Mouse (Mus musculus): Measurements from ENCODE around the gene Med27.

The Med27 gene

DNA sequence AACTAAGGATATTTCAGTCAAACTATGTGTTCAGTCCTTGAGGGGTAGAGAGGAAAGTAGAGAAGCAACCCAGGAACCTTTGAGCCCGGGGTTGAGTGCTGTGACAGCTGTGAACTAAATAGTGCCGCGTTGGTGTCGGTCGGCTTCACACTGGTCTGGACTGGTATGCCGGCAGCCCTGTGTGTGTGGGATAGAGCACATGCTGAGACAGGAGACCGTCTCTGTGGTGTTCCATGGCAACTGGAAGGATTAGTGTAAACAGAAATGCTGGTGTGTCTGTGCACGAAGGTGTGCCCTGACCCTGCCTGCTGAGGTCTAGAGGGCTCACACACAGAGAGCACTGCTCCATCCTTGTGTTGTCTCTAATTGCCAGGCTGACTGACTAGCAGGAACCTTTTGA, 135.2 kb downstream of the Med27 start:
- DNase-seq = no peak

DNA sequence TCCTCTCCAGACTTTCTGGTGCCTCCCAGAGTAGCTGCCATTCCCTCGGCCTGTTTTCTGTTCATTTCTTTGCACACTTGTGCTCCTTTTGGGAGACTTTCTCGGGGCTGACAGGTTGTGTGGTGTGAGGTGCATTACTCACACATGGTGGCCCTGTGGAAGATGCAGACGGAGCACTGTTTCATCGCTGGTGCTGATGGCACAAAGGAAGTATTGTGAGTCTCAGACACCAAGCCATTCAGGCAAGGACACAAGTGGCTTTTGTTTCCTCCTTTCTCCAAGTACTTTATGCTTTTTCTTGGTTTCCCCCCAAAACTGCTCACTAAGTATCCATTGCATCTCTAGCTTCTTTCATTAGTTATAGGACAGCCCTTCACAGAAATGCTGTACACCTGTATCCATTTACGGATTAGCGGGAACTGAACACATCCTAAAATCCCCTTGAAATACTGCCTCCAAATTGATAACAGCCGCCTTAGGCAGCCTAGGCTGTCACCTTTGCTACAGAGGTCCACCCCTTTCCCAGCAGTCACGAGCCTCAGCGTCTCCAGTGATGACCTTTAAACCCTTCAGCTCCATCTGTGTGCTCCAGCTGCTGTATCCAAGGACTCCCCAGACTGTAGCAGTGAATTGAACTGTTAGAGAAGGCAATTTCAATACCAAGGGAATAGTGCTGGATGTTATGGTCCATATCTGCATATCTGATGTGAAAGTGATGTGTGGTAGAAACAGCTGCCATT, 136.5 kb downstream of the Med27 start:
- peak; percentile 42 for DNase-seq

GRCm38 (mm10) chr2:29485519-29485918, 138.9 kb downstream of the Med27 start:
- no peak for DNase-seq

DNA sequence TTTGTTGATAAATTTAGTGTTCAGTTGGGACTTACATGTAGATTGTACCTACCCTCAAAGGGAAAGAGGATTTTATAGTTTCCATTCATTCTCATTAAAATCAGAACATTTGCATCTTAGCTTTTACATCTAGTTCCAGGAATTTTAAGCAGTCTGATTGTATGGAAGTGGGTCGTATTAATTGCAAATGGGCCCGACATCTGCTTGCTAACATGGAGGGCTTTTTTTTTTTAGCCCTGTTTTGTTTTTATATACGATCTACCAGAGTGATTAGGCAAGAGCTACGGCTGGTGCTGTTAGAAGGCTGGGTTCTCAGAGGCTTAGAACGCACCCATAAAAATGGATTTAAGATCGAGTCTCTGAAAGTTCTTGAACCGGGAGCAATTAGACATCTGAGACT, 139.9 kb downstream of the Med27 start:
- no peak for DNase-seq

DNA sequence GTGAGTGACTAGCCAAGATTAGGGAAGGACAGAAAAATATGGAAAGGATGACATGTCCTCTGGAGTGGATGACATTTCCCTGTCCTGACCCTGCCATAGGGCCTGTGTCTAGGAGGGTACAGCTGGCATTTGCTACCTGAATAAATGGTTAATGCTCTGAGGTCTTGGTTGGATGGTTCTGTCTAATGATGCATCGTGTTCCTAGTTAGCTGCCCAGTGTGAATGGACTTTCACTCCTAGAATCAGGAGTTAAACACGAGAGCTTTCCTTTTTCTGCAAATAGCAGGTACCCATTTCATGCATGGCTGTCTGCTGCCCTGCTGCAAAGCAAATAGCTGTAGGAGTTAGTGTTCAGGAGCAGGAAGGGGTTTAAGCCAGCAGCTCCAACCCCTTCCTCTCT, 141.0 kb downstream of the Med27 start:
- DNase-seq = no peak

DNA sequence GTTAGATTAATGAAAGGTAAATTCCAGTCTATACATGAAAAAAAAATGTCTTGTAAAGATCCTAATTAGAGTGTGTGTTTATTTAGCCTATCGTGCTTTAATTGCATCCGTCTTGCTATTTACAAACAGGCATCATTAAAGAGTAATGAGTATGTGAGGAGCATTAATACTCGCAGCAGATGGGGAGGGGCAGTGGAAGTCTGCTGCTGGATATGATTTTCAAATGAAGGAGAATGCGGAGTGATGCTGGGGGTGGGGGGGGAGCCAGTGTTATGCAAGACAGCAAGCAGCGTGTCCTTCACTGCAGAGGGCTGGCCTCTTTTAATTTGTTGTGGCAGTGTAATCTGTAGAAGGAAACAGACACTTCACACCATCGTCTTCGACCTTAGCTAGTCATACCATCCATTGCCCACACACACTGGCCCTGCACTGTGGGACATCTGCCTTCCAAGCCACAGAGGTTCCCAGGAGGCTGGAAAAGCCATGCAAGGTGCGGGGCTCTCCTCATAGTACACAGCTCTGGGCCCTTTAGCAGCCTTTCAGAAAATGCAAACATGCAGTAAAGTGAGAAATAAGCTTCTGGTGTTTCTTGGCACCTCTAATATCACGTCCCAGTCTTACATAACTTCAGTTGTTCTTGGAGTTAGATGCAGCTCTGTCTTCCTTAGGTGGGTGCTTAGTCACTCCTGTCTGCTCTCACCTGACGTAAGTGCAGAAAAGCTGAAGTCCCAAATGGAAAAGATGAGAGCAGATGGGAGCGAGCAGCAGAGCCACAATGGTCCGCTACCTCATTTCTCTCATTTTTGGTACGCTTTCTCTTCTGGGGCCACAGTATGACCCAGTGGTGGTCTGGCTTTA, 142.0 kb downstream of the Med27 start:
- no peak for DNase-seq

- DNase-seq = no peak
Measured at GRCm38 (mm10) chr2:29491656-29492055, 145.0 kb downstream of the Med27 start.

- DNase-seq = no peak
Measured at GRCm38 (mm10) chr2:29493396-29494031, 146.9 kb downstream of the Med27 start.

DNA sequence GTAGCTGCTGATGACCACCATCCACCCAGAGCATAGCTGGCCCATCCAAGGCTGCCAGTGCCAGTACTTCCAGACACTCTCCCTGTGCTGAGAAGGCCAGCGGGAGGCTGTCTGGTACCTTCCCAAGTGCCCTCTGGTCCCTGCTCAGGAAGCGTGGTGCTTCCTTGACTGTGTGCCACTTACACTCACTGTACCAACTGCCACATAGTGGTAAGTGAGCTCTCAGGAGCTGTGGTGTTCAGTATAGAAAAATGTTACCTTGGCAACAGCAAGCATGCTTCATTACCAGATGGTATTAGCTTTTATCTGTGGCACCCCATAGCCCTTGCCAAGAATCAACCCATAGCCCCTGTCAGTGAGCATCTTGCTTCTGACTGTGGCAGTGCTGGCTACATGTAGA, 148.7 kb downstream of the Med27 start:
- DNase-seq = peak; percentile 79

DNA sequence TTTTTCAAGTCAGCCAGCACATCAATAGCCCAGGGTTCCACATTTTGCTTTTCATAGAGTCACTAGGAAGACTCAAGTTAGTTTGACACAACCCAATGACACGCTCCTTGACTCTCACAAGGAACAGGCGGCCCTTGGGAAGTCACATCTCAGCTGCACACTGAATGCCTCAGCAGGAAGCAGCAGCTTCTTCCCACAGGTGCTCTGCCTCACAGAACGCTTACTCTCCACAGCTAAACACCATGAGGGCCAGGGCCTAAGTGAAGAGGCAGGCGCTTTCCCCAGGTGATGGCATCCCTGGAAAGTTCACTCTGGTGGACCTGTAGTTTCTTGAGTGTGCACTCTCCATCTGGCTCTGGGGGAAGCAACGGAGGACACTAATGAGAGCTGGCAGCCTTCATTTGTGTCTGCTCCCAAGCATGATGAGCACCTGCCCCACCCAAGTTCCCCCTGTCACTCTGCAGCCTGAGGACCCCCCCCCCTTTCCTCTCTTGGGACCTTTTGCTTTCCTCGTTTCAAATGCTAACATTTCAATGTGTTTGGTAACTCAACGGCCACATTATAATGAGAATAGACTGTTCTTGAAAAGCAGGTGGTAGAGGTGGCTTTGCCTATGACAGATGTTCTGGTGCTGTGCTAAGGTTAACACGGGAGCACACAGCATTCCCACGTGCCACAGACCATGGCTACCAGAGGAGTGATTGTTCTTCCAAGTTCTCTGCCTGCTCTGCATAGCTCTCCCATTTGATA, 154.2 kb downstream of the Med27 start:
- no peak for DNase-seq

DNA sequence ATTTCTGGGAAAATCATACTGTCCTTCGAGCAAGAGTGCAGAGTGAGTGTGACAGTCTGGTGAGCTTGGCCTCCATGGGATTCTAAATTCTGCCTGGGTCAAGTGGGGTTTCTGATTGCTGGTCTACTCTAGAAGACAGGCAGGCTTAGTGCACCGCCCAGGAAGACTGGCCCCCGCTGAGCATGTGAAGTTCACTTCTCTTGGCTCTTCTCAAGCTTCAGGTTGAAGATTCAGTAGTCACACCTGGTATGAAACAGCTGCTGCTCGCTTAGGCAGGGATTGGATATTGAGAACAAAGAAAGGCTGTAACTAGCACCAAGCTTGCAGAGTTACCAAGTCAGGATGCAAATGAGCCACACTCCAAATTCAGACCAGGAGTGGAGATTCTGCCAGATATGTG, 154.8 kb downstream of the Med27 start:
- no peak for DNase-seq

DNA sequence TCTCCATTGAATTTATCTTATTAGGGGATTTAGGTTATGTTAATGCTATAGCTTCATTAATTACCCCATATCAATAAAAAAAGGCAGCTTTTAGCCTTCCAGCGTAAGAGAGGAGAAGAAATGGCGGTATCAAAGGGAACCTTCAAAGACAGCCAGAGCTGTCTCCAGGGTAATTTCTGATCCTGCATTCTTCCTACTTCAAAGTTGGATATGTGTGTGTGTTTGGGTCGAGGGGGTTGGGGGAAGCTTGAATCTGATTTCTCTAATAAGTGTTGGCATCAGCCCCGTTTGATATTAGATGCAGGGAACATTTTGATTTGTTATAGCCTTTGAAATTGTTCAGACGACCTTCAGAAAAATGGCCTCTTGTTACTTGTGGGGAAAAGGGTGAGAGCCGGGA, 158.2 kb downstream of the Med27 start:
- DNase-seq = no peak

GRCm38 (mm10) chr2:29506411-29506810, 159.8 kb downstream of the Med27 start:
- DNase-seq = no peak

- no peak for DNase-seq
Measured at GRCm38 (mm10) chr2:29513131-29513530, 166.5 kb downstream of the Med27 start.

DNA sequence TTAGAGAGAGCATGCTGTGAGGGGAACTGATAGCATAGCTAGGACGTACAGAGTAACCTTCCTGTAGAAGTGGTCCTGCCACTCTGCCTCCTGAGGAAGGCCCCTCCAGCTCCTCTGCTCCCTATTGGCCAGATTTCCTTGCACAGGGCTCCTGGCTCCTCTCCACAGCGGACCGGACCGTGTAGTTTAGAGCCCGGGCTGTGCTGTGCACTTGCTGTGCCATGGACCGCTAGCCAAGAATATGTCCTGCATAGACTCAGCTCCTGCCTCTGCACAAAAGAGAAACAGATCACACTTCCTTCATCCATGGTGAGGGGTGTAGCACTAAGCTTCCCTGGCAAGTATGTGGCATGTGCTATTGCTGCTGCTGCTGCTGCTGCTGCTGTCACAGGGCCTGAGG, 168.2 kb downstream of the Med27 start:
- no peak for DNase-seq

- no peak for DNase-seq
Measured at GRCm38 (mm10) chr2:29515831-29516447, 169.3 kb downstream of the Med27 start.

DNA sequence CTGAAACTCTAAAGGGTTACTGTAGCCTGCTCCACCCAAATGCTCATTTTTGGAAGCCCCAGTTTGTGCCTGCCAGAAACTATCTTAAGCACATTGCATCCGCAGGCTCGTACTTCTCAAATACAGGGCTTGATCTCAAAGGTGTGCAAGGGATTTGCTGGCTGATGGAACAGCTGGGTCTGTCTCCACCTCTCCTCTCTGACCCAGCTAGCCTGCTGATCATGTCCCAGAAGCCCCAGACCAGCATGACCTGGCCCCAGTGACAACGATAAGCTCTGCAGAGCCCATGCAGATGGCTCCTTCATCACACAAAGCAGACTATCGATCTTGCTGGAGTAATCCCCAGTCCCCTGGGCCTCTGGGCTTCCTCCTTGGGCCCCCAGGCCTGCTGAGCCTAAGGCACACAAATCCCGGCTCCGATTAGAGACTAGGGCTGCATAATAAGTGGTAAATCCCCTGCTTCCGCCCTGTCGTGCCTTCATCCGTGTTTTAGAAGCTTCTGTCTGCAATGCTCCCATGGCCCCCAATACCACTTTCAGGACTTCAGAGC, 170.1 kb downstream of the Med27 start:
- DNase-seq = no peak

GRCm38 (mm10) chr2:29519402-29519801, 172.8 kb downstream of the Med27 start:
- DNase-seq = no peak

DNA sequence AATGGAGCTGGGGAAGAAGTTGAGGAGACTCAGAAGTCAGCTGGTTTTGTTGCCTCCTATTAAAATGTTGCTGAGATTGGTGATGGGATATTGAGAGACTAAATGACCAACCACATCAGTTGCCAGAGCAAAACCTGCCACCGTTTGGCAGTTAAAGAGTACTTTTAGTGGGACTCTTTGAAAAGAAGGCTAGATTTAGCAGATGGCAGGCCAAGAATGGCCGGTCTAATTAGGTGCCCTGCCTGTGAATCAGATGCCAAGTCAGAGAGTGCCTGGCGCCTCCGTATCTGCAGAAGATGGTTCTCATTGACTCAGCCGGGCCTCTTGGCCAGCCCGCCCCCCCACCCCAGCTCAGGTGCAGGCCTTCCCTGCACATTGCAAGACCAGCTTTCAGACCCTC, 173.6 kb downstream of the Med27 start:
- DNase-seq = no peak

GRCm38 (mm10) chr2:29521486-29521885, 174.9 kb downstream of the Med27 start:
- no peak for DNase-seq

DNA sequence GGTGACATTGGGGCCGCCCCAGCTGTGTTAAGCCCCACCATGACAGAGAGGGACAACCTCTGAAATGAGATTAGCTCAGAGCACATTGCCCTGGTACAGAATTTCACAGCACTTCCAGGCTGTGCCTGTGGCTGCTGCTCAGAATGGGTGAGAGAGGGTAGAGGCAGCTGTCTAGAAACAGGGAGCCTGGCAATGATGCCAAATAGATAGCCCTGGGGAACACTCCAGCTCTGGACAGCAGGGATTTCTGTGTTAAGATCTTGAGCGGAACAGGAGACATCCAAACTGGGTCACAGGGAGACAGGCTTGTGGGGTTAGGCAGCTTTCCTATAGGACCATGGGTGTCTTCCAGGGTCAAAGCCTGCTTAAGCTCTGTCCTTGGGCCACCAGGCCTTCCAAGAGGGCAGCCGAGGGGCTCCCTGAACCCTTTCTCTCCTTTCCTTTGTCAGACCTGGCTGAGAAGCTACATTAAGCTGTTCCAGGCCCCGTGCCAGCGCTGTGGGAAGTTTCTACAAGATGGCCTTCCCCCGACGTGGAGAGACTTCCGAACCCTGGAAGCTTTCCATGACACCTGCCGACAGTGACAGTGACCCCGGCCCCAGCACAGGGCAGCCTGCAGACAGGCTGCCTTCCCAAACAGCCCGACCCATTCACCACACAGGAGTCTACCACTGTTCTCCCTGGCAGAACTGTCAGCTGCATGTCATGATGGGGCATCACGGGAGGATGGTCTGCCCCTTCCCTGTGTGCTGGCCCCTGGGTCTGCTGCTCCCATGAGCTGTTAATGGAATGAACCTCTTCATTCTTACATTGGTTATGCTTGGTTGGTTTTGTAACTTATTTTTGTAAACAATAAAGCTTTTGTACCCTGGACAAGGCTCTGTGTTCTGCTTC, 177.5 kb downstream of the Med27 start:
- DNase-seq = no peak

Data from layer of hippocampus, adult 9-11 months (tissue).